Comparison of ENCODE assay signal across 8 mouse cellular contexts in the genomic region with DNA sequence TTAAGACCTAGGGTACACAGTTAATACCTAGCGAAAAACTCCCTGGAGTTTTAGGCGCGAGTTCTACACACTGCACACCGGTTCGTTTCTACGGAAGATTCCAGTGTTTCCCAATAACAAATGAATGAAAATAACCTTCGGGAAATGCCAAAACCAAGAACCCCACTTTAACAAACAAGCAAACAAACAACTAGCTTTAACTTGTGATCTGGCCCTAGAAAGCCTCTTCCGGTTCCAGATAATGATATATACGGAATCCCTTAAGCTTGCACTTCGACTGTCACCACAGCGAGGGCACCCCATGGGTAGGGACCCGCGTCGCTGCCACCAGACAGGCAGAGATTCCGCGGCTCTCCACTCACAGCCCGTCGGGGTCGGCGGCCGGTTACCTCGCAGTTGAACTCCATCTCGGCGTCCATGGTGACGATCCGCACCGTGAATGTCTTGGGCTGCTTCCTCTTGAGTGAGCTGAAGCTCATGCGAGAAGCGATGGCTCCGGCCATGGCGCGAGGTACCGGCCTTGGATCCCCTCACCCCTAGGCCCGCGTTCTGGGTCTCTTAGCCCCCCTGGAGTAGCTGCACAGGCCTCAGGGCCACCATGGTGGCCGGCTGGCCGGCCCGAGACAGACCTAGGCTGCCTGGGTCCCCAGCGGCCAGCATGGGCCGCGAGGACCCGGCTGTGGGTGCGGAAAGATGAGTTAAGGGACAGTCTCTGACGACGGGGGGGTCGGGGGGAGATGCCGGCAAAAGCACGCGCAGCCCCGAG. TPM values are rescaled to one million over a fixed set of nuclear protein-coding genes. Genes with fewer than 3 reads are reported as not detected.
DNase-seq lines count a peak whose midpoint lies in the region; ATAC-seq and TF ChIP-seq lines count a peak whose summit lies in the region.

No protein-coding gene starts in this region.

- no peaks in the 10 kb centered on the region for H3K4me1 ChIP-seq in embryonic facial prominence, embryonic 11.5 days (ENCODE audit: control insufficient read depth, insufficient read depth, low read length)
- H3K4me1 ChIP-seq in heart, embryonic 13.5 days = peaks cover 14% of the 10 kb centered on the region
- peaks cover 15% of the 10 kb centered on the region; the same call in 1 of the 2 replicates for H3K4me1 ChIP-seq in kidney, embryonic 16.5 days (ENCODE audit: insufficient read depth, low read length)
- peaks cover 16% of the 10 kb centered on the region; the same call in 1 of the 2 replicates for H3K4me1 ChIP-seq in neural tube, embryonic 14.5 days (ENCODE audit: control insufficient read depth, insufficient read depth, low read length)
- H3K4me1 ChIP-seq in thymus, adult 2 months (replicated peaks; ENCODE audit: control insufficient read depth, insufficient read depth, low read length) = peaks cover 2% of the 10 kb centered on the region; the same call in 1 of the 2 replicates

- DNase-seq in B cell, adult 2 months = peak; percentile 59 to 64
- DNase-seq in ZHBTc4 (ENCODE audit: low read depth, low spot score) = peak; percentile 57
- DNase-seq in embryonic facial prominence, embryonic 11.5 days (ENCODE audit: low spot score) = peak; percentile 54
- peak; percentile 36 to 43 for DNase-seq in lung, adult 18-20 months
- DNase-seq in thymus, adult 2 months = peak; percentile 63

- no peaks in the 10 kb centered on the region for H3K9me3 ChIP-seq in embryonic facial prominence, embryonic 11.5 days (replicated peaks; ENCODE audit: control insufficient read depth, low read length)
- H3K9me3 ChIP-seq in heart, embryonic 13.5 days = no peaks in the 10 kb centered on the region
- H3K9me3 ChIP-seq in kidney, embryonic 16.5 days (ENCODE audit: low read length) = no peaks in the 10 kb centered on the region
- H3K9me3 ChIP-seq in neural tube, embryonic 14.5 days (ENCODE audit: control insufficient read depth, low read length) = no peaks in the 10 kb centered on the region

- H3K36me3 ChIP-seq in embryonic facial prominence, embryonic 11.5 days (replicated peaks; ENCODE audit: control insufficient read depth, insufficient read depth, low read depth, low read length) = no peaks in the 10 kb centered on the region
- H3K36me3 ChIP-seq in heart, embryonic 13.5 days = no peaks in the 10 kb centered on the region
- H3K36me3 ChIP-seq in kidney, embryonic 16.5 days (ENCODE audit: insufficient read depth, low read length) = no peaks in the 10 kb centered on the region
- H3K36me3 ChIP-seq in neural tube, embryonic 14.5 days (ENCODE audit: control insufficient read depth, insufficient read depth, low read length) = no peaks in the 10 kb centered on the region
- no peaks in the 10 kb centered on the region for H3K36me3 ChIP-seq in thymus, adult 2 months (ENCODE audit: control insufficient read depth, insufficient read depth, low read length)

- peak overlapping the region; percentile 77 for H3K4me3 ChIP-seq in embryonic facial prominence, embryonic 11.5 days (ENCODE audit: low read depth, low read length)
- peak overlapping the region; percentile 99 for H3K4me3 ChIP-seq in heart, embryonic 13.5 days
- peak overlapping the region; percentile 83 for H3K4me3 ChIP-seq in kidney, embryonic 16.5 days (ENCODE audit: low read length)
- peak overlapping the region; percentile 93 for H3K4me3 ChIP-seq in neural tube, embryonic 14.5 days (ENCODE audit: low read depth, low read length)
- peak overlapping the region; percentile 92 for H3K4me3 ChIP-seq in thymus, adult 2 months (ENCODE audit: control insufficient read depth, insufficient read depth, low read length)

- no peak for TF ChIP-seq CTCF in thymus, adult 2 months (IDR thresholded peaks at IDR 0.05; ENCODE audit: borderline replicate concordance, control insufficient read depth, extremely low read depth, insufficient read depth, low read length, poor library complexity)

- H3K27me3 ChIP-seq in embryonic facial prominence, embryonic 11.5 days (ENCODE audit: control insufficient read depth, insufficient read depth, low read length) = no peaks in the 10 kb centered on the region
- H3K27me3 ChIP-seq in heart, embryonic 13.5 days (replicated peaks) = no peaks in the 10 kb centered on the region
- H3K27me3 ChIP-seq in kidney, embryonic 16.5 days (ENCODE audit: insufficient read depth, low read length) = no peaks in the 10 kb centered on the region
- H3K27me3 ChIP-seq in neural tube, embryonic 14.5 days (ENCODE audit: control insufficient read depth, insufficient read depth, low read length) = no peaks in the 10 kb centered on the region
- no peaks in the 10 kb centered on the region for H3K27me3 ChIP-seq in thymus, adult 2 months (ENCODE audit: control insufficient read depth, insufficient read depth, low read length)

- peak overlapping the region; percentile 91 for H3K9ac ChIP-seq in embryonic facial prominence, embryonic 11.5 days (replicated peaks; ENCODE audit: low read length)
- H3K9ac ChIP-seq in heart, embryonic 13.5 days = peak overlapping the region; percentile 99
- peak overlapping the region; percentile 94 for H3K9ac ChIP-seq in kidney, embryonic 16.5 days (replicated peaks; ENCODE audit: low read length)
- peak overlapping the region; percentile 86 for H3K9ac ChIP-seq in neural tube, embryonic 14.5 days (replicated peaks; ENCODE audit: low read depth, low read length)

- peak overlapping the region; percentile 57 for H3K27ac ChIP-seq in embryonic facial prominence, embryonic 11.5 days (replicated peaks; ENCODE audit: low read depth, low read length)
- peak overlapping the region; percentile 91 for H3K27ac ChIP-seq in heart, embryonic 13.5 days (replicated peaks)
- peak overlapping the region; percentile 77 for H3K27ac ChIP-seq in kidney, embryonic 16.5 days (ENCODE audit: low read length)
- peak overlapping the region; percentile 74; the same call in 1 of the 2 replicates for H3K27ac ChIP-seq in neural tube, embryonic 14.5 days (ENCODE audit: low read depth, low read length)
- peak overlapping the region; percentile 6; the same call in 1 of the 2 replicates for H3K27ac ChIP-seq in thymus, adult 2 months (ENCODE audit: control insufficient read depth, insufficient read depth, low read length)

- ATAC-seq in embryonic facial prominence, embryonic 11.5 days (replicated peaks; ENCODE audit: insufficient number of reproducible peaks, low FRiP score, low TSS enrichment, low read depth) = no peak; the same call in none of the 2 replicates
- peak; percentile 1; the same call in 1 of the 2 replicates for ATAC-seq in heart, embryonic 13.5 days (ENCODE audit: extremely low read depth, insufficient number of reproducible peaks, low FRiP score, low TSS enrichment)
- peak; percentile 66 for ATAC-seq in kidney, embryonic 16.5 days (ENCODE audit: low FRiP score, low TSS enrichment)
- peak; percentile 65 for ATAC-seq in neural tube, embryonic 14.5 days (ENCODE audit: low read depth)

- TF ChIP-seq POLR2A in thymus, adult 2 months (IDR thresholded peaks at IDR 0.05; ENCODE audit: control insufficient read depth, extremely low read depth, insufficient read depth, low read length, poor library complexity) = no peak

- peak overlapping the region; percentile 52 for H3K4me2 ChIP-seq in embryonic facial prominence, embryonic 11.5 days (ENCODE audit: low read depth, low read length)
- H3K4me2 ChIP-seq in heart, embryonic 13.5 days = peak overlapping the region; percentile 68
- H3K4me2 ChIP-seq in kidney, embryonic 16.5 days (replicated peaks; ENCODE audit: low read depth, low read length) = peak overlapping the region; percentile 68
- H3K4me2 ChIP-seq in neural tube, embryonic 14.5 days (ENCODE audit: low read depth, low read length) = peak overlapping the region; percentile 56

- 1% methylated on average over 50 of the region's 50 CpGs for WGBS in embryonic facial prominence, embryonic 11.5 days
- WGBS in heart, embryonic 13.5 days = under 1% methylated on average over 50 of the region's 50 CpGs
- under 1% methylated on average over 50 of the region's 50 CpGs for WGBS in kidney, embryonic 16.5 days
- under 1% methylated on average over 50 of the region's 50 CpGs for WGBS in neural tube, embryonic 14.5 days
- 2% methylated on average over 50 of the region's 50 CpGs for WGBS in thymus, adult 2 months

RNA-seq across cellular contexts. Expression of a gene that starts 0.7 kb away (rescaled TPM):
- 52.1 and 52.3 TPM in 2 replicates for polyA plus RNA-seq in embryonic facial prominence, embryonic 11.5 days (2014; fragmentation: Nextera tagmentation; extraction: Ambion mirVana)
- polyA plus RNA-seq in heart, embryonic 13.5 days (2015; fragmentation: Nextera tagmentation; extraction: Ambion mirVana) = 37.3 and 39.8 TPM in 2 replicates
- 53.0 and 53.8 TPM in 2 replicates for polyA plus RNA-seq in kidney, embryonic 16.5 days (2015; fragmentation: Nextera tagmentation; extraction: Ambion mirVana)
- 52.3 and 69.5 TPM in 2 replicates for polyA plus RNA-seq in neural tube, embryonic 14.5 days (2014; fragmentation: Nextera tagmentation; extraction: Ambion mirVana)
- polyA plus RNA-seq in thymus, adult 2 months (2012; rRNA removed) = 50.8 and 56.1 TPM in 2 replicates

RNA-seq across cellular contexts. Expression of a gene that starts 25.1 kb away (rescaled TPM):
- polyA plus RNA-seq in embryonic facial prominence, embryonic 11.5 days (2014; fragmentation: Nextera tagmentation; extraction: Ambion mirVana) = 78.9 and 79.9 TPM in 2 replicates
- polyA plus RNA-seq in heart, embryonic 13.5 days (2015; fragmentation: Nextera tagmentation; extraction: Ambion mirVana) = 31.4 and 35.6 TPM in 2 replicates
- 92.2 and 92.6 TPM in 2 replicates for polyA plus RNA-seq in kidney, embryonic 16.5 days (2015; fragmentation: Nextera tagmentation; extraction: Ambion mirVana)
- polyA plus RNA-seq in neural tube, embryonic 14.5 days (2014; fragmentation: Nextera tagmentation; extraction: Ambion mirVana) = 127 and 133 TPM in 2 replicates
- polyA plus RNA-seq in thymus, adult 2 months (2012; rRNA removed) = 52.3 and 53.5 TPM in 2 replicates

RNA-seq across cellular contexts. Expression of a gene that starts 46.5 kb away (rescaled TPM):
- polyA plus RNA-seq in embryonic facial prominence, embryonic 11.5 days (2014; fragmentation: Nextera tagmentation; extraction: Ambion mirVana) = 55.0 and 56.1 TPM in 2 replicates
- polyA plus RNA-seq in heart, embryonic 13.5 days (2015; fragmentation: Nextera tagmentation; extraction: Ambion mirVana) = 23.3 and 24.4 TPM in 2 replicates
- polyA plus RNA-seq in kidney, embryonic 16.5 days (2015; fragmentation: Nextera tagmentation; extraction: Ambion mirVana) = 39.0 and 39.5 TPM in 2 replicates
- polyA plus RNA-seq in neural tube, embryonic 14.5 days (2014; fragmentation: Nextera tagmentation; extraction: Ambion mirVana) = 53.2 and 56.4 TPM in 2 replicates
- 27.3 and 28.5 TPM in 2 replicates for polyA plus RNA-seq in thymus, adult 2 months (2012; rRNA removed)

Comparison
In these comparisons a context has a peak if more than half of its experiments do, and no peak if none do; other contexts are left out.
1. H3K27ac ChIP-seq: peak in every context shown above with its lines; median percentile 91 in heart, embryonic 13.5 days; 77 in kidney, embryonic 16.5 days; 74 in neural tube, embryonic 14.5 days; 57 in embryonic facial prominence, embryonic 11.5 days; 6 in thymus, adult 2 months.